Mouse (Mus musculus) frontal cortex, postnatal 10 days (tissue): Measurements from ENCODE around the gene Prpf6.

ENCODE experiments used
- DNase-seq, 2 experiments: peaks; one replicate each; pipeline ENCODE4 v3.0.0; 2022; ENCODE audit warnings: low spot score in 2 of 2, mixed read lengths in 1 of 2

Prpf6 gene

GRCm38 (mm10) chr2:181596221-181596960 is 4.7 kb downstream of the Prpf6 start:
- no peak for DNase-seq

- DNase-seq, result no peak
Observed at GRCm38 (mm10) chr2:181597378-181598061, 5.9 kb downstream of the Prpf6 start.

DNA sequence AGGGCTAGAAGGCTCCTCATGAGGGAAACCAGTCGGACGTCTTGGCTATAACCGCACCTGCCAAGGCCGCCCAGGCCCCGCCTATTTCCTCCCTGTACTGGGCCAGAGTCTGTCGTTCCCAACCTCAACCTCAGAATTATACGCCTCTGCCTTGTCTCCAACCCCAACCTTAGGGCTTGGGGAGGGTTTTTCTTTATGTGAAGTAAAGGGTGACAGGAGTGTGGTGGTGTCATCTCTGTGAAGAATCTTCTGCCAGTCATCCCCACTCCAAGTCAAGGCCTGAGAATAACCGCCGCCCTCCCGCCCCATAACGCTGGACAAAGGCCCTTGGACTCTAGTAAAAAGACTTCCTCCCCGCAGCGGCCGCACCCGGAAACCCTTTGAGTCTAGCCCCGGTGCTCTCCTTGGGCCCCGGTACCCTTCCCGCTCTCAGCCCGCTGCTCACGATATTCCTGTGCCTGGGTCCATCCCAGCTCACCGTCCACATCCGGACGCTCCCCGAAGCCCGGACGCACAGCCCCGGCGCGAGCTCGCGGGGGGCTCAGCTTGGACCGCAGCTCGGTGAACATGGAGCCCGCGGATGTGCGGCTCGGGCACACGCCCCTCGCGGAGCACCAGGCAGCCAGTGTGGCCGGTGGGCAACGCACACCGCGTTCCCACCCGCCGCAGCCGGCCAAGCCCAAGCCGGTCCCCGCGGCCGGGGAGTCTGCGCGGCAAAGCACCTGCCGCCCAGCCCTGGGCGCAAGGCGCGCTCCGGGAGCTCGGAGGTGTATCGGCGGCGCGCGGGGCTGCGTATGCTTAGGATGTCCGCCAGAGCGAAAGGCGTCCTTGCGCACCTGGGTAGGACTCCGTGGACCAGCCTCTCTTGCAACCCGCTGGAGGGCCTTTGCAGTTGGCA is 7.0 kb downstream of the Prpf6 start, which contains the start of gene Samd10:
Gene Samd10, minus strand, starts transcription at position 759 of the 898 bp plus-strand sequence.
- DNase-seq, result peak in 1 of 2 experiments; percentile 54

DNA sequence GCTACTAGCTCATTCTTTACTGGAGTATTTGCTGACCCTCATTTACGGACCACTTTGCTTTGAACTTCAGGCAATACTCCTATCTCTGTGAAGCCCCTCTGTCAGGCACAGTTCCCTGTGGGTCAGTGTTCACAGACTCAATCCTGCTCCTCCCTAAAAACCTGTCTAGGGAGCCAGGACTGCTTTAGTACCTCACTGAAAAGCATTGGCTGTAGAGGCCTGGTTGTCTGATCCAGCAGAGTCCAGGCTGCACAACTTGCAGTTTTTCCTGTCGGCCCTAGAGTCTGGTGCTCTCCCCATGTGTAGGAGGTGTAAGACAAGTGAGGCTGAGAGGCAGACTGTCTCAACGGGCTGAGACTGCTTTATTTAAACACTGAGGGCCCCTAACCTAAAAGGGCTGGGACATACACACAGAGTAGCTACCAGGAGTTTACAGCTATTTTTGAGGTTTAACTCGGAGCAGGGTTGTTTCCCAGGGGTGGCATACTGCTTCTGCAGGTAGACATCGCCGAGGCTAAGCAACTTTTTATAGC is 8.6 kb downstream of the Prpf6 start:
- DNase-seq, result peak in 1 of 2 experiments; percentile 17

GRCm38 (mm10) chr2:181600828-181601750 is 9.4 kb downstream of the Prpf6 start:
- peak; percentile 96 to 97 for DNase-seq

DNA sequence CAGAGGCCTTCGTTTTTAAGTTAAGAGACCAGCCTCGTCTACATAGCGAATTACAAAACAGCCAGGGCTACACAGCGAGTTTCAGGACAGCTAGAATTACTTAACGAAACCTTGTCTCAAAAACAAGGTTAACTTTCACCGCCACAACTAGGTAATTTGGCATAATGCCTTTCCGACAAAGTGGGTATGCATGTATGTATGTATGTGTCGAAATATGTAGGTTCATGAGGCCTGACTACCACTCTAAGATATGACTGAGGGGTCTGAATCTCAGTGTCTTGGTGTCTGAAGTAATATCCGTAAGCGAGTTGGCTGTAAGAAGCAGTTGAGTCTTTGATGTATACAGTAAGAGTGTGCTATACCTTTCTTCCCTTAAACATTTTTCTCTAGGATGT is 10.1 kb downstream of the Prpf6 start:
- no peak for DNase-seq

DNA sequence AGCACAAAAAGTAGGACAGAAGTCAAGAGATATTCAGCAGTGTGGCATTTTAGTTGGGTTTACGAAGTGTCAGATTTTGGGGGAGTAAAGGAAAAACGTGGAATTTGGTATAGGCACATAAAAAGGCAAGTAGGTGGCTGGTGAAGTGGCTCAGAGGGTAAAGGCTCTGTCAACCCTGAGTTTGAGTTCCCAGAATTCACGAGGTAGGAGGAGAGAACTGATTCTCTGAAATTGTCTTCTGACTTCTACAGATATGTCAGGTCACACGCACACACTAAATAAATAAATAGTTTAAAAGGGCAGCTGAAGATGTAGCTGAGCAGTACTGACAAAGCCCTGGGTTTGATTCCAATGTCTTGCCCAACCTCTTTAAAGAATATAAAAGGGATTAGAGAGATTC is 10.7 kb downstream of the Prpf6 start:
- DNase-seq, result no peak

DNA sequence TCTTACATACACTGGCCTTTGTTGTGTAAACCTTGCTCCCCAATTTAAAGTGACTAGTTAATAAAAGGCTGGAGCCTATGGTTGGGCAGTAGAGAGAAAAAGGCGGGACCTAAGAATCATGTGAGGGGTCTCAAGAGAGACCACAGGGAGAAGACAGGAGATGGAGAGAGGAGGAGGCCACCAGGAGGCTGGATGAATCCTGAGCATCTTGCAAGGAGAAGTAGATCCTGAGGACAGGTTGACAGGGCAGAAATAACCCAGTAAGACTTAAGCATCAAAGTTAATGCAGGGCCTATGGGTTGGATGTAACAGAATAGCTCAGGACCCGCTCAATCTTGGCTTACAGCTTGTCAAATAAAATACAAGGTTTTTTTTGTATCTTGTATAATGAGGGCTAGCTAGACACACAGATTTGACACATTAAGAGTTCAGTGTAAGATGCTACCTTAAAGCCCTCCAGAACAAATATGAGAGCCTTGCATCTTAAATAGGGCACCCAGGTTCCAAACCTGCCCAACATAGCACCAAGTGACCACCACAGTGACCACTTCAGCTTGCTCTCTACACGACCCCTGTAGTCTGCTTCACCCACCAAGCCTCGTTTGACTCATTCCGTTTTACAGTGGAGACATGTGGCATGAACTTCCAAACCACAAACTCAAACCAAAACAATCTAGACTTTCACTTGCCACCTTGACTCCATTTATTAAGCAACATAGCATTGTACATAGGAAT is 27.3 kb downstream of the Prpf6 start:
- DNase-seq, result no peak

DNA sequence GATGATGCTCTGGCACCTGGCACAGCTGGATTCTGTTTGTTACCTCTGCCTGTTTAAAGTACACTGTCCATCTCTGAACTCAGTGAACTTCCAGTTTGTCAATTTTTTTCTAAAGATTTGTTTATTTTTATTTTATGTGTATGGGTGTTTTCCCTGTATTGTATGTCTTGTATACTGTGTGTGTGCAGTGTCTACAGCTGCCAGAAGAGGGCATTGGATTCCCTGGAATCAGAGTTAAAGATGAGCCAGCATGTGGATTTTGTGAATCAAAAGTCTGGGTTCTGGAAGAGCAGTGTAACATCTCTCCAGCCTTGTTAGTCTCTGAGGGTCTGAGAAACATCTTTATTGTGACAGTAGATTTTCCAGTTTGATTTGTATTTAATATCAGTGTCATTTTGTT is 31.7 kb downstream of the Prpf6 start:
- peak in 1 of 2 experiments; percentile 14 for DNase-seq

DNA sequence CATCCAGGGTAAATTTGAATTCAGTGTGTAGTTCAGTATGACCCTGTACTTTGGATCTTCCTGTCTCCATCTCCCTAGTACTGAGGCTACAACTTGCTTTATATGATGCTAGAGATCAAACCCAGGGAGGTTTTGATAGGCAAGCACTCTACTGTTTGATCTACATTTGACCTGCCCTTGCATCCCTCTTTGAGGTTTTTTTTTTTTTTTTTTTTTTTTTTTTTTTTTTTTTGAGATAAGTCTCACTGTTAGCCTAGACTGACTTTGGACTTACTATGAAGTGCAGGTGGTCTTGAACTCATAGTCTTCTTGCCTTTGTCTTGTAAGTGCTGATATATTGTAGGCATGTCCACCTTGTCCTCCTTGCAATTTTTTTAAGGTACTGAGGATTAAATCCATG is 36.8 kb downstream of the Prpf6 start:
- no peak for DNase-seq

DNA sequence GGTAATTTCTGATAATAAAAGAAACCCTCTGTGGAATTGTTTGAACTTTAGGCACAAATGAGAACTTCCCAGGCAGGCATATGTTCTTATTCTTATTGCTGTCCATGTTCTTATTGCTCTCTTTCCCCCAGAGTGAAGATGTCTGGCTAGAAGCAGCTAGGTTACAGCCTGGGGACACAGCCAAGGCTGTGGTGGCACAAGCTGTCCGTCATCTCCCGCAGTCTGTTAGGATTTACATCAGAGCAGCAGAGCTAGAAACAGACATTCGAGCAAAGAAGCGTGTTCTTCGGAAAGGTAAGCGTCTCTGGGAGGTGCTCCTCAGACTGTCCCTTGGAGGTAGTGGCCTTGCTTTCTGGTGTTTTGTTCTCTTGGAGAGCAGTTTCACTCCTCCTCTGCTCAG is 41.0 kb downstream of the Prpf6 start:
- no peak for DNase-seq

DNA sequence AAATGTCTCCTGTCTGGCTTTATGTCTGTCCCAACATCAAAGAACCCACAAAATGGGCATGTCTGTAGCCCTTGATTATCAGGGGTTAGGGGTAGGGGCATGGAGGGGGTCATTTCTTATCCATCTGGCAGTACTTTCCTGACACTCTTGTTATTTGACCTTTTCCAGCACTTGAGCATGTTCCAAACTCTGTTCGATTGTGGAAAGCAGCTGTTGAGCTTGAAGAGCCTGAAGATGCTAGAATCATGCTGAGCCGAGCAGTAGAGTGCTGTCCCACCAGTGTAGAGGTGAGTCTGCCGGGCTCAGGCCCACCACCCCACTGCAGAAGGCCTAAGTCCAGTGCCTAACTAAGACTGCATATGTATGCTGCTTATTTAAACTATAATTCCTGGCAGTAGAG is 44.2 kb downstream of the Prpf6 start:
- no peak for DNase-seq

GRCm38 (mm10) chr2:181644361-181644760 is 52.7 kb downstream of the Prpf6 start:
- no peak for DNase-seq

DNA sequence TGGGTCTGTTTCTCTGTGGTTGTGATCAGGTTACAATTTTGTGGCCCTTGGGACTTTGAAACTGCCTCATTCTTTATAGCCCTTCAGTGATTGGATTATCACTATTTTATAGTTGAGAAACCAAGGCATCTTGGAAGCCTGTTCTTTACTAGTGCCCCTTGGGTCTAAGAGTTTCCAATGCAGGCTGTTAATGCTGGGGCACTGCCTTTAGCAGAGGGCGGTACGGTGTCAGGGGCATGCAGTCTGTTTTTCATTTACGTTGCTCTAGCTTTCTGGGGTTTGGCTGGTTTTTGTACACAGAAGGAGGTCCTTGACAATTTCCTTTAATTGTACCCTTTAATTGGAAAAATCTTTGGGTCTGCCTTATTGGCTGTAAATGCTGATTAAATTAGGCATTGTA is 54.0 kb downstream of the Prpf6 start:
- DNase-seq, result no peak

GRCm38 (mm10) chr2:181646626-181647472 is 55.2 kb downstream of the Prpf6 start:
- DNase-seq, result no peak

DNA sequence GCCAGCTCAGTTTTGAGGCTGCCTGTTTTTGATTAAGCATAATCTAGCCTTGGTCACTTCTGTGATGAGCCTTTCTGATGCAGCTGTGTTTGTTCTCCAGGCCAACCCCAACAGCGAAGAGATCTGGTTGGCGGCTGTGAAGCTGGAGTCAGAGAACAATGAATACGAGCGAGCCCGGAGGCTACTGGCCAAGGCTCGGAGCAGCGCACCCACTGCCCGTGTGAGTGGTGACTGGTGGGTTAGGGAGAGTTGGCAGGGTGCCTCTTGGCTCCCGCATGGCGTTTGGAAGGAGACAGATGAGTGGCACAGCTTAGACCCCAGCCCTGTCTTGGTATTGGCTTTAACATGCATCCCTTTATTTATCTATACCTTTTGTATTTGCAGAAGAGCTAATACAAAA is 57.3 kb downstream of the Prpf6 start:
- no peak for DNase-seq

DNA sequence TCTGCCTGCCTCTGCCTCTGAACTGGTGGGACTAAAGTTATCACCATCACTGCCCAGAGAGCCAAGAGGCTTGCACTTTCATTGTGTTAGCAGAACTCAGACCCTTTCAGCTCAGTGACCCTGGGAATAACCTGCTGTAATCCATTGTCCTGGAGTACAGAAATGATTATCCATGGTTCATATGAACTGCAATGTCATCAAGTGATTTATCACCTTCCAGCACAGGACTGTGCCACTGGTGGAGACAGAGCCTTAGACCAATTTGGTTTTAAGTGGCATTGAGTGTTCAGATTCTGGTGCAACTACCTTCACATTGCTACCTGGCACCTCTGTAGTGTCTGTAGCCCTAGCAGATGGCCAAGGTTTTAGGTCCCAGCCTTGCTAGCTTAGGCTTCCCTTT is 61.4 kb downstream of the Prpf6 start:
- DNase-seq, result no peak

GRCm38 (mm10) chr2:181653523-181653922 is 61.9 kb downstream of the Prpf6 start:
- DNase-seq, result no peak

DNA sequence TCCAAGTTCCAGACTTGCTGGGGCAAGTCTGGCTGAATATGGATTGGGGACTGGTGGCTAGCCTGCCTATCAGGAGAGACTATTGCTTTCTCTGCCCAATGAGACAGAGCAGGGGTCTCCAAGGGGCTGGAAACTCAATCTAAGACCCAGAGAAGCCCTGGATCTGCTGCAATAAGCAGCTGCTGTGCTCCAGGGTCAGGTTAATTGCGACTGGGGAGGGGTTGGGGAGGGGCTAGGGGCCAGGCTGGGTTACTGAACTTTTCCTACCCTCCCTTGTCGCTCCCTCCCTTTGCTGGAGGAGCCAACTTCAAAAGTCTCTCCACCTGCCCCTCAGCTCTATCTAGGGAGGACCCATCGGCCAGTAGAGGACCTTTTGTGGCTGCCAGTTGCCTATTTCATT is 65.1 kb downstream of the Prpf6 start, which contains the start of gene Gm29797:
Gene Gm29797, plus strand, starts transcription at position 301 of the 400 bp plus-strand sequence.
- no peak for DNase-seq
